Mouse (Mus musculus): ENCODE measurements around the gene Abcc2.

DNA sequence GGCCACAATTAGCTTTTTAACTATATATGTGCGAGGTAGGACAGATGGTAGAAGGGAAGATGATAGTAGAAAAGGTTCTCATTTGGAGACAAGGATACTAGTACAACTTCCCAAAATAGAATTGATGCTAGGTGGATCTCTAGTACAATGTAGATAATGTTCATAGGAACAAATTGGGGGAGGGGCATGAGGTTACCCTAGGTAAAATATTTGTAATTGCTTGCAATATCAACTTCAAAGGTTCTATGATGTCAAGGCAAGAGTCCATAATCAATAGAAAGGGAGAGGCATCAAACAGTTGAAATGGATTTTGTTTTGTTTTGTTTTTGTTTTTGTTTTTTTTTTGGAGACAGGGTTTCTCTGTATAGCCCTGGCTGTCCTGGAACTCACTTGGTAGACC is 12.0 kb downstream of the Abcc2 start:
- TF ChIP-seq CTCF (IDR thresholded peaks at IDR 0.05; ENCODE audit: control insufficient read depth, insufficient read depth, low read length): no peak
- TF ChIP-seq POLR2A (IDR thresholded peaks at IDR 0.05; ENCODE audit: borderline replicate concordance, control insufficient read depth, low read depth, low read length): no peak

Measured in bone marrow, adult 2 months (tissue).